Mouse (Mus musculus) liver, embryonic 15.5 days (tissue): ENCODE measurements around the gene Gabra5. TPM values are rescaled to one million over a fixed set of nuclear protein-coding genes. Genes with fewer than 3 reads are reported as not detected.

Source experiments
- ATAC-seq: fragments of 200-750 bp; cut with Nextera tagmentation; 2 replicates; pipeline ENCODE4 v1.8.0; 2017; ENCODE audit warnings: moderate number of reproducible peaks, mild to moderate bottlenecking, moderate library complexity; ENCODE audit not compliant: insufficient read depth
- H3K27ac ChIP-seq: fragments of 300-500 bp; sonication (generic); replicated peaks from 2 replicates; pipeline ENCODE4 v1.5.1; 2015; ENCODE audit warnings: mild to moderate bottlenecking, inconsistent platforms
- H3K27me3 ChIP-seq: fragments of 300-500 bp; sonication (generic); 2 replicates; pipeline ENCODE4 v1.6.1; 2015; ENCODE audit warnings: mild to moderate bottlenecking, inconsistent platforms
- H3K36me3 ChIP-seq: fragments of 300-500 bp; sonication (generic); replicated peaks from 2 replicates; pipeline ENCODE4 v1.6.1; 2015; ENCODE audit warnings: moderate library complexity, mild to moderate bottlenecking, inconsistent platforms
- H3K4me1 ChIP-seq: fragments of 300-500 bp; sonication (generic); replicated peaks from 2 replicates; pipeline ENCODE4 v1.6.1; 2015; ENCODE audit warnings: inconsistent platforms
- H3K4me2 ChIP-seq: fragments of 300-500 bp; sonication (generic); 2 replicates; pipeline ENCODE4 v1.6.1; 2015; ENCODE audit warnings: moderate library complexity, mild to moderate bottlenecking, inconsistent platforms
- H3K4me3 ChIP-seq: fragments of 300-500 bp; sonication (generic); replicated peaks from 2 replicates; pipeline ENCODE4 v1.5.1; 2015; ENCODE audit warnings: mild to moderate bottlenecking, inconsistent platforms
- H3K9ac ChIP-seq: fragments of 300-500 bp; sonication (generic); 2 replicates; pipeline ENCODE4 v1.6.1; 2015; ENCODE audit warnings: moderate library complexity, mild to moderate bottlenecking, inconsistent platforms
- H3K9me3 ChIP-seq: fragments of 300-500 bp; sonication (generic); replicated peaks from 2 replicates; pipeline ENCODE4 v1.6.1; 2016; ENCODE audit warnings: inconsistent platforms
- WGBS: fragments of 180-500 bp; shearing (Covaris S2); methylation state at CpG from one replicate; pipeline ENCODE4 v1.1.7; 2015; ENCODE audit warnings: mixed read lengths; ENCODE audit not compliant: insufficient replicate concordance; 5-methylcytosine and 5-hydroxymethylcytosine counted together
- polyA plus RNA-seq: library from polyadenylated mRNA; unstranded; fragments of >200 nt; fragmentation: Nextera tagmentation; extraction: Ambion mirVana; gene quantifications from 2 replicates; pipeline ENCODE4 v1.2.1, GENCODE M21; 2015

Gabra5 gene
- polyA plus RNA-seq, 1 experiment from 2014 or later: not detected

GRCm38 (mm10) chr7:57386517-57387340 lies 123.1 kb downstream of the Gabra5 start, which contains the start of gene Gabrg3:
TSS of gene Gabrg3 (minus strand) at chr7:57387188.
- no peaks in the 10 kb centered on the region for H3K9me3 ChIP-seq
- no peak for ATAC-seq
- no peak within 1 kb of the TSS for H3K9ac ChIP-seq
- H3K4me1 ChIP-seq: no peaks in the 10 kb centered on the region
- H3K4me3 ChIP-seq: no peak within 1 kb of the TSS
- no peaks in the 10 kb centered on the region for H3K36me3 ChIP-seq
- H3K4me2 ChIP-seq: peak within 1 kb of the TSS; percentile 37
- H3K27me3 ChIP-seq: peaks cover 24% of the 10 kb centered on the region
- 2% methylated on average over 60 of the region's 71 CpGs for WGBS
- no peak within 1 kb of the TSS for H3K27ac ChIP-seq

- 23% methylated on average over 4 of the region's 4 CpGs for WGBS
These were observed 125.7 kb downstream of the Gabra5 start for GRCm38 (mm10) chr7:57384112-57384511.

GRCm38 (mm10) chr7:57366013-57366390 lies 143.9 kb downstream of the Gabra5 start:
- H3K9me3 ChIP-seq: 0 out of 2 replicates have a peak, but pooled peaks cover 2% of the 10 kb centered on the region
- ATAC-seq: no peak
- H3K27me3 ChIP-seq: no peaks in the 10 kb centered on the region
- H3K4me1 ChIP-seq: no peaks in the 10 kb centered on the region
- H3K27ac ChIP-seq: no peak overlapping the region
- no peak overlapping the region for H3K4me2 ChIP-seq
- H3K9ac ChIP-seq: no peak overlapping the region
- no peaks in the 10 kb centered on the region for H3K36me3 ChIP-seq
- no peak overlapping the region for H3K4me3 ChIP-seq
- 61% methylated on average over 5 of the region's 5 CpGs for WGBS

More at GRCm38 (mm10) chr7:57384112-57384511, 125.7 kb downstream of the Gabra5 start:
- no peak overlapping the region for H3K27ac ChIP-seq
- no peak overlapping the region for H3K9ac ChIP-seq
- no peak overlapping the region for H3K4me3 ChIP-seq
- H3K4me1 ChIP-seq: no peaks in the 10 kb centered on the region
- no peaks in the 10 kb centered on the region for H3K9me3 ChIP-seq
- H3K27me3 ChIP-seq: peaks cover 24% of the 10 kb centered on the region
- H3K36me3 ChIP-seq: no peaks in the 10 kb centered on the region
- ATAC-seq: no peak
- no peak overlapping the region for H3K4me2 ChIP-seq

- H3K9ac ChIP-seq: no peak overlapping the region
- no peaks in the 10 kb centered on the region for H3K4me1 ChIP-seq
- no peaks in the 10 kb centered on the region for H3K36me3 ChIP-seq
- 64% methylated on average over 5 of the region's 5 CpGs for WGBS
- no peak overlapping the region for H3K4me3 ChIP-seq
- 0 out of 2 replicates have a peak, but pooled peaks cover 2% of the 10 kb centered on the region for H3K9me3 ChIP-seq
- no peaks in the 10 kb centered on the region for H3K27me3 ChIP-seq
- H3K4me2 ChIP-seq: no peak overlapping the region
- H3K27ac ChIP-seq: no peak overlapping the region
- ATAC-seq: no peak
These were observed 144.5 kb downstream of the Gabra5 start for GRCm38 (mm10) chr7:57365134-57366012.

GRCm38 (mm10) chr7:57363812-57364211 lies 146.0 kb downstream of the Gabra5 start:
- H3K4me1 ChIP-seq: no peaks in the 10 kb centered on the region
- no peak overlapping the region for H3K9ac ChIP-seq
- H3K27ac ChIP-seq: no peak overlapping the region
- H3K27me3 ChIP-seq: no peaks in the 10 kb centered on the region
- 0 out of 2 replicates have a peak, but pooled peaks cover 2% of the 10 kb centered on the region for H3K9me3 ChIP-seq
- no peak for ATAC-seq
- WGBS: 55% methylated on average over 6 of the region's 6 CpGs
- H3K4me2 ChIP-seq: no peak overlapping the region
- no peak overlapping the region for H3K4me3 ChIP-seq
- H3K36me3 ChIP-seq: no peaks in the 10 kb centered on the region

GRCm38 (mm10) chr7:57357871-57358540 lies 151.9 kb downstream of the Gabra5 start:
- Histone ChIP-seq H3K27ac (no peak overlapping the region), H3K27me3 (no peaks in the 10 kb centered on the region), H3K4me2 (no peak overlapping the region), H3K4me1 (no peaks in the 10 kb centered on the region), H3K36me3 (no peaks in the 10 kb centered on the region), H3K4me3 (no peak overlapping the region), H3K9me3 (no peaks in the 10 kb centered on the region), H3K9ac (no peak overlapping the region)
- 54% methylated on average over 6 of the region's 6 CpGs for WGBS
- ATAC-seq: no peak

Other genes starting within 250 kb of the Gabra5 start
- 0.12 TPM in 1 of 2 replicates, not detected in the other for gene Gabrg3, start 122.9 kb downstream of the Gabra5 start, polyA plus RNA-seq
- gene Gabrb3, start 90.4 kb downstream of the Gabra5 start, polyA plus RNA-seq: 0.05 TPM in 1 of 2 replicates, not detected in the other